Mouse (Mus musculus) liver, adult 2 months (tissue): ENCODE results near the gene Tha1. TPM values are rescaled to one million over a fixed set of nuclear protein-coding genes. Genes with fewer than 3 reads are reported as not detected.

Source experiments
- DNase-seq: peaks from one replicate; pipeline ENCODE4 v3.0.0-alpha.2; 2011; ENCODE audit warnings: low read depth, low spot score; ENCODE audit errors: extremely low read depth
- H3K27ac ChIP-seq: fragments of 200-500 bp; replicated peaks from 2 replicates; pipeline ENCODE4 v1.5.1; 2012; ENCODE audit warnings: low read depth, mild to moderate bottlenecking, control low read depth, inconsistent platforms, low read length; ENCODE audit not compliant: insufficient read depth
- H3K27me3 ChIP-seq: fragments of 200-500 bp; 2 replicates; pipeline ENCODE4 v1.6.1; 2012; ENCODE audit warnings: mild to moderate bottlenecking, moderate library complexity, low read length, inconsistent platforms; ENCODE audit not compliant: control insufficient read depth, insufficient read depth
- H3K36me3 ChIP-seq: fragments of 200-500 bp; 2 replicates; pipeline ENCODE4 v1.6.1; 2012; ENCODE audit warnings: low read length, inconsistent platforms; ENCODE audit not compliant: control insufficient read depth, insufficient read depth
- H3K4me1 ChIP-seq: fragments of 200-500 bp; 2 replicates; pipeline ENCODE4 v1.6.1; 2011; ENCODE audit warnings: low read length; ENCODE audit not compliant: control insufficient read depth, insufficient read depth
- H3K4me3 ChIP-seq: fragments of 200-500 bp; 2 replicates; pipeline ENCODE4 v1.5.1; 2011; ENCODE audit warnings: low read depth, mild to moderate bottlenecking, control low read depth, low read length, moderate library complexity; ENCODE audit not compliant: insufficient read depth
- H3K79me2 ChIP-seq: fragments of 200-500 bp; 2 replicates; pipeline ENCODE4 v1.6.1; 2012; ENCODE audit warnings: inconsistent platforms, mild to moderate bottlenecking, low read length, moderate library complexity; ENCODE audit not compliant: control insufficient read depth, insufficient read depth
- H3K9ac ChIP-seq: fragments of 200-500 bp; 2 replicates; pipeline ENCODE4 v1.6.1; 2012; ENCODE audit warnings: low read depth, mild to moderate bottlenecking, control low read depth, inconsistent platforms, low read length
- CTCF ChIP-seq: fragments of 200-500 bp; IDR thresholded peaks from 2 replicates; pipeline ENCODE4 v1.5.1; 2011; ENCODE audit warnings: low read depth, low read length, control low read depth
- POLR2A ChIP-seq: fragments of 200-500 bp; IDR thresholded peaks from 2 replicates; pipeline ENCODE4 v1.6.1; 2011; ENCODE audit warnings: low read length, control low read depth; ENCODE audit not compliant: insufficient read depth; ENCODE audit errors: extremely low read depth
- WGBS: fragments of 180-500 bp; shearing (Covaris S2); methylation state at CpG from one replicate; pipeline ENCODE4 v1.1.7; 2018; 5-methylcytosine and 5-hydroxymethylcytosine counted together
- polyA plus RNA-seq: library from polyadenylated mRNA; depleted of rRNA; stranded (reverse); fragments of >200 nt; gene quantifications from 2 replicates; pipeline ENCODE4 v1.2.3, GENCODE M21; 2012
- total RNA-seq: library from RNA; depleted of rRNA; stranded (reverse); fragments of >200 nt; gene quantifications from 2 replicates; pipeline ENCODE4 v1.2.3, GENCODE M21; 2014

Tha1 gene
- total and polyA plus RNA-seq, 2 experiments: 7.4 to 11.4 TPM

- Histone ChIP-seq H3K79me2 (no peaks in the 10 kb centered on the region), H3K27me3 (no peaks in the 10 kb centered on the region), H3K4me3 (no peak overlapping the region), H3K9ac (no peak overlapping the region), H3K4me1 (peaks cover 2% of the 10 kb centered on the region; the same call in 1 of the 2 replicates), H3K27ac (no peak overlapping the region), H3K36me3 (no peaks in the 10 kb centered on the region)
- no peak for DNase-seq
- TF ChIP-seq POLR2A (no peak), CTCF (no peak)
- 73% methylated on average over 6 of the region's 6 CpGs for WGBS
Observed at GRCm38 (mm10) chr11:117892199-117892598, 18.9 kb upstream of the Tha1 start.

DNA sequence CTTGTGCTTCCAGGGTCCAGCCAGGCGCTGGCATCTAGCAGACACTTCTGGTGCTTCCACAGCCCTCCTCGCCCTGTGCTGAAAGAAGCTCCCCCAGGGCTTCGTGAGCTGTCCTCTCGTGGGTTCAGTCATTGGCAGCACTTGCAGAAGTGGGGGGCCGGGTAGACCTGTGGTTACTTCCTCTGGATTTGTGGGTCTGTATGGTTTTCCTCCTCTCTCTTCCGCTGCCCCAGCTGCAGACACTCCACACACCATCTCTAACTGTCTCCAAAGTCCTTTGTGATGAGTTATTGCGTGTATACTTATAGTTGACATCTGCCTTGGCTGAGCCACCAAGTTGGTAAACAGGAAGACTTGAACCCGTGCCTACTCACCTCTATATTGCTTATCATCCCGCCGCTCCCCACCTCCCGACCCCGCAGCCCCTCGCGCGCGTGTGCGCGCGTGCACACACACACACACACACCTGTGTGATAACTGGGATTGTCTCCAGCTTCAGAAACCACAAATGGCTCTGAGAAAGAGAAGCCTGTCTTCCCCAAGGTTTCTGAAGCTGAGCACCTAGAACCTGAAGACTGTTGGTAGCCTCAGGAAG, 18.4 kb upstream of the Tha1 start:
- no peak for DNase-seq
- H3K27ac ChIP-seq: no peak overlapping the region
- H3K79me2 ChIP-seq: no peaks in the 10 kb centered on the region
- 88% methylated on average over 19 of the region's 19 CpGs for WGBS
- no peaks in the 10 kb centered on the region for H3K36me3 ChIP-seq
- TF ChIP-seq CTCF (no peak), POLR2A (no peak)
- no peak overlapping the region for H3K9ac ChIP-seq
- no peaks in the 10 kb centered on the region for H3K27me3 ChIP-seq
- no peak overlapping the region for H3K4me3 ChIP-seq
- peaks cover 2% of the 10 kb centered on the region; the same call in 1 of the 2 replicates for H3K4me1 ChIP-seq

DNA sequence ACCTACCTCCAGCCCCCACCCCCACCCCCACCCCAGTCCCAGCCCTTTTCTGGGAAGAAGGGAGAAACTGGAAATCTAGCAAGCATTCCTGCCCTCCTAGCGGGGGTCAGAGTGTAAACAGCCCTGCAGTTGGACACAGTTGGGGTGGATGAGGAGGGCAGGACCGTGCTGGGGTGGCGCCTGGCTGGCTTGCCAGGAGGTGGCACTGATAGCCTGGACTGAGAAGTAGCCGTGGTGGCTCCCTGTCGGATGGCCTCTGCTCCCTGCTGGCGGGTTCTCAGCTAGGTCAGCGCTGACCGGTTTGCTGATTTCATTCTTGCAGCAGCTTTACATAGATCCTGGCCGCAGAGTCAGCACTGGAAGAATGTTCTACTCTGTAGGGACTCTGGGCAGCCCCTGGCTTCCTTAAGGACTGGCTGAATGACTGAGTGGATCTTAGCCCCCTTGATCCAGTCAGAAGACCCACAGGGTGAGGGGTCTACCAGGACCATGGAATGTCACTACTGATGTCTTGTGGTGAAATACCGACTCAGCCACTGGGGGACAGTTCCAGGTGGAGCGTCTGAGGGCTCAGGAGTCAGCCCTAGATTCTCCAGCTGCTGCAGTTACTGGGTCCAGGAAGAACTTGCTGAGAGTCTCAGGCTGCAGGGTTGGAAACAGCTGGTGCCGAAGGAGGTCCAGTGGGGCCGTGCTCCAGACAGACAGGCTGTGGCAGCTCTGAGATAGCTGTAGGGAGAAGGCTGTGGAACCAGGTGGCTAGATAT, 17.4 kb upstream of the Tha1 start:
- no peaks in the 10 kb centered on the region for H3K36me3 ChIP-seq
- no peak overlapping the region for H3K9ac ChIP-seq
- peaks cover 2% of the 10 kb centered on the region; the same call in 1 of the 2 replicates for H3K4me1 ChIP-seq
- H3K27me3 ChIP-seq: no peaks in the 10 kb centered on the region
- 25% methylated on average over 13 of the region's 13 CpGs for WGBS
- no peaks in the 10 kb centered on the region for H3K79me2 ChIP-seq
- no peak overlapping the region for H3K4me3 ChIP-seq
- no peak overlapping the region for H3K27ac ChIP-seq
- DNase-seq: peak; percentile 40
- TF ChIP-seq CTCF (peak; percentile 75), POLR2A (no peak)

- H3K4me3 ChIP-seq: no peak overlapping the region
- 62% methylated on average over 11 of the region's 11 CpGs for WGBS
- no peak overlapping the region for H3K9ac ChIP-seq
- H3K27ac ChIP-seq: no peak overlapping the region
- TF ChIP-seq POLR2A (no peak), CTCF (no peak)
- peaks cover 2% of the 10 kb centered on the region; the same call in 1 of the 2 replicates for H3K4me1 ChIP-seq
- H3K79me2 ChIP-seq: no peaks in the 10 kb centered on the region
- no peaks in the 10 kb centered on the region for H3K27me3 ChIP-seq
- no peaks in the 10 kb centered on the region for H3K36me3 ChIP-seq
- DNase-seq: no peak
Observed at GRCm38 (mm10) chr11:117889887-117890340, 16.6 kb upstream of the Tha1 start.

DNA sequence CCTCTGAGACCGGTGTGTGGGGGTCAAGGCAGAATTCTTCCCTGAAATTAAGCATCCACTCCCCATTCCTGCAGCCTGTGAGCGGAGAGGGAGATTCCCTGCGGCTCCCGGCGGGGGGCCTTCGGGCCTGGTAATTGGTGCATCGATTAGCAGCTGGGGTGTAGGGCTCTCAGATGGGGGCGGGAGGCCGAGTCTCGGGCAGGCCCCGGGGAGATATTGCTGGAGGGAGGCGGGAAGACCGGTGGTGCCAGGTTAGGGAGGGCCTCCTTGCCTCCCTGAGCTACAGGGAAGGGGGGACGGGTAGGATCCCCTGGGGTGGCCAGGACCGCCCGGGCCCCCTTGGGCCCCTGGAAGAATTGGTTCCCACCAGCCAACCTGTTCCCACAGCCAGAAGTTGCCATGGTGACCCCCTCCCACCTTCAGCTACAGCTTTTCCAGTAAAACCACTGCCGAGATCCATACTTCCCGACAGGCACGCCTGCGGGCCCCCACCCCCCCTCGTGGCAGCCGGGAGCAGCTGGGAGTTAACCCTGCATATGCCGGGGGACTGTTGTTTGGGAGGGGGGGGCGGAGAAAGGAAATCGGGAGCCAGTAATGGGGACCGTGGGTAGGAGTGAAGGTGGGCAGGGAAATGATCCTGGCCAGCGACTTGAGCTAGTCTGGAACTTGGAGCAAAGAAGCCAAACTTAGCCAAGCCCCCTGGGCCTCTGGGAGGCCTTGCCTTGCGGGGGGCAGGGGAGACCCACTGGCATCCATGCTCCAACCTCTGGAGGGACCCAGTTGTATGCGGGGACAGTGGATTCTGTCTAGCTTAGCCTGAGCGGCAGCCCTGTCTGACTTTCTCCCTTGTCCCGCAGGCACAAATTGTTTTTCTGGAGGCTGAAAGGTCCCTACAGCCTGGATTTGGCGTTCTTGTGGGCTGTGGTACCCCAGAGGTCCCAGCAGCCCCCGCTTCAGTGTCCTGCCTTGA, 15.9 kb upstream of the Tha1 start:
- WGBS: 37% methylated on average over 33 of the region's 33 CpGs
- TF ChIP-seq POLR2A (no peak), CTCF (no peak)
- H3K36me3 ChIP-seq: no peaks in the 10 kb centered on the region
- no peak overlapping the region for H3K27ac ChIP-seq
- no peak overlapping the region for H3K9ac ChIP-seq
- no peak for DNase-seq
- no peaks in the 10 kb centered on the region for H3K79me2 ChIP-seq
- H3K4me3 ChIP-seq: no peak overlapping the region
- H3K4me1 ChIP-seq: peaks cover 2% of the 10 kb centered on the region; the same call in 1 of the 2 replicates
- H3K27me3 ChIP-seq: no peaks in the 10 kb centered on the region
